Comparison of ENCODE assay signal across 9 mouse cellular contexts in the genomic region with DNA sequence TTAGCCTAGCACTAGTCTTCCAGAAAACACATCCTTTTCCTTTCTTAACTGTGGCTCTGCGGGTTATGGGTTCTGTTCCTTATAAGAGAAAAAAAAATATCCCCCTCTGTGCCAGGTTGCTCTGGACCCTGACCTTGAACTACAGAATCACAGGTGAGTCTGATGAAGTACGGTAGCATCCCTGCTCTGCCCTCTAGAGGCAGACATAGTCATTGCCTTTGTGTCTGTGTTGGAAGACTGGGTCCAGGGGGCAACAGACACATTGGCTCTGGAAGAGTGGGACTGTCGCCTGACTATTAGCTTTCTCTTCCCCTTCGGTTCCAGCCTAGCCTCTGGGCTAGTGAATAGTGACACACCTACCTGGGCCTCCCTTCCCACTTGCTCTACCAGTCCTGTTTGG. TPM values are rescaled to one million over a fixed set of nuclear protein-coding genes. Genes with fewer than 3 reads are reported as not detected.
DNase-seq lines count a peak whose midpoint lies in the region; ATAC-seq and TF ChIP-seq lines count a peak whose summit lies in the region.
"Had no signal": no experiment of that assay in that cellular context is flagged by ENCODE, and none has a peak within 500 bp of the region (broad histone marks: within the 10 kb centered on the region; RNA-seq: fewer than 3 reads in every experiment).

No protein-coding gene starts in this region.

- TF ChIP-seq EP300 in lung, postnatal 0 days (IDR thresholded peaks at IDR 0.05): no peak

- ATAC-seq in lung, postnatal 0 days: no peak
- ATAC-seq in granulocyte monocyte progenitor cell, adult 5-6 weeks (replicated peaks; ENCODE audit: poor library complexity, severe bottlenecking): peak; percentile 57

- WGBS in lung, postnatal 0 days: 80% methylated on average over 4 of the region's 4 CpGs

- no peak overlapping the region for H3K4me2 ChIP-seq in lung, postnatal 0 days (replicated peaks; ENCODE audit: low read depth, low read length)
- H3K4me2 ChIP-seq: midbrain, embryonic 11.5 days had no signal

- peak; percentile 62 for TF ChIP-seq CTCF in lung, postnatal 0 days (IDR thresholded peaks at IDR 0.05)

- H3K9me3 ChIP-seq in lung, postnatal 0 days (ENCODE audit: low read length): no peaks in the 10 kb centered on the region

- H3K27ac ChIP-seq in lung, postnatal 0 days (ENCODE audit: low read length): no peak overlapping the region

- no peak overlapping the region for H3K4me3 ChIP-seq in lung, postnatal 0 days (ENCODE audit: low read depth, low read length)

- H3K9ac ChIP-seq in lung, postnatal 0 days (replicated peaks; ENCODE audit: low read depth): no peak overlapping the region

- H3K4me1 ChIP-seq in lung, postnatal 0 days (ENCODE audit: insufficient read depth, low read depth, low read length): no peaks in the 10 kb centered on the region

- no peaks in the 10 kb centered on the region for H3K27me3 ChIP-seq in lung, postnatal 0 days (replicated peaks; ENCODE audit: insufficient read depth, low read length)

- no peaks in the 10 kb centered on the region for H3K36me3 ChIP-seq in lung, postnatal 0 days (ENCODE audit: insufficient read depth, low read length)

- DNase-seq in embryo, embryonic 10 days (ENCODE audit: low spot score): peak; percentile 57
- no peak for DNase-seq in embryo, embryonic 10.5 days (ENCODE audit: low spot score)
- DNase-seq in lung, postnatal 0 days (ENCODE audit: low spot score): no peak
- no peak for DNase-seq in lung, postnatal 10 days
- DNase-seq in thymus, postnatal 14 days: peak; percentile 68
- DNase-seq in adipocyte (ENCODE audit: low spot score): no peak
- DNase-seq in right cerebral cortex, adult 2 months (ENCODE audit: low spot score in 2 of 2): no peak

RNA-seq across cellular contexts. Expression of a gene that starts 58.4 kb away (rescaled TPM):
- 2.2 and 2.5 TPM in 2 replicates for polyA plus RNA-seq in lung, postnatal 0 days (2015; fragmentation: Nextera tagmentation; extraction: Ambion mirVana)
- total RNA-seq in granulocyte monocyte progenitor cell, adult 5-6 weeks (2014; fragmentation: Nextera tagmentation): 3.1 and 3.9 TPM in 2 replicates
- total RNA-seq in granulocyte monocyte progenitor cell, adult 5-6 weeks (2017): 5.5 and 6.1 TPM in 2 replicates

Comparison
In these comparisons a context has a peak if more than half of its experiments do, and no peak if none do; other contexts are left out.
1. DNase-seq: peak in embryo, embryonic 10 days (single experiment) and thymus, postnatal 14 days (single experiment); none in embryo, embryonic 10.5 days (single experiment), lung, postnatal 0 days (single experiment), lung, postnatal 10 days (single experiment), adipocyte (single experiment) and right cerebral cortex, adult 2 months (0 of 2).